Mouse (Mus musculus): ENCODE measurements at regions not wholly inside any gene's neighbourhood (a gene's known extent, or its start where the extent isn't known, plus 50 kb on each side); places are given as distances from the start of the nearest gene placed in this dataset.

DNA sequence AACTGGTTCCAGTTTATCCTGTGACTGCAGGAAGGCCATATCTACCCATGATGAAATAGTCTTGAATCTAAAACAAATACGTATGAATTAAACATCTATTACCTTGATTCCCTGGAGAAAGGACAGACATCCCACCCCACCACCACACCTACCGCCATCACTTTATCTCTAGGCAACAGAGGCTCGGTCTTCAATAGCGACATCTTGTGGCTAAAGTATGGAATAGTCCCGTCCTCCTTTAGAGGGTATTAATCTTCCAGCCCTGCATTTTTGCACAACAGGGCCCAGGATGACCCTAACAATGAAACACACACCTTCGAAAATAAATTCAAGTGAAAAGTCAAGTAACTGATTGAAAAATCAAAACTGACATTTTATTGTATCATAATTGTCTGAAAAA is 279.7 kb downstream of the Lmo4 start:
- DNase-seq, result no peak

DNA sequence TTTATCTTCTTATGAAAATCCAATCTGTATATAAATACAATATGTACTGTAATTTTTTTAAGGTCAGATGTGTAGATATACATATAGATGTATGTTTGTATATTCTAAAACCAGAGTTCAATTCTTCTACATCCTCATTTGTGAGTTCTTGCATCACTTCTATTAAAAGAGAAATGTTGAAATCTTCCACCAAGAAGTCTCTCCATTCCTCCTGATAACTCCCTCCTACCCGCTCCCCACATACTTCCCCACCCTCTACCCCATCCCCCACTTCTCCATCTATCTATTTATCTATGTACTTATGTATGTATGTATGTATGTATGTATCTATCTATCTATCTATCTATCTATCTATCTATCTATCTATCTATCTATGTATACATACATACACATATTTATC is 285.3 kb downstream of the Lmo4 start:
- DNase-seq, result no peak

DNA sequence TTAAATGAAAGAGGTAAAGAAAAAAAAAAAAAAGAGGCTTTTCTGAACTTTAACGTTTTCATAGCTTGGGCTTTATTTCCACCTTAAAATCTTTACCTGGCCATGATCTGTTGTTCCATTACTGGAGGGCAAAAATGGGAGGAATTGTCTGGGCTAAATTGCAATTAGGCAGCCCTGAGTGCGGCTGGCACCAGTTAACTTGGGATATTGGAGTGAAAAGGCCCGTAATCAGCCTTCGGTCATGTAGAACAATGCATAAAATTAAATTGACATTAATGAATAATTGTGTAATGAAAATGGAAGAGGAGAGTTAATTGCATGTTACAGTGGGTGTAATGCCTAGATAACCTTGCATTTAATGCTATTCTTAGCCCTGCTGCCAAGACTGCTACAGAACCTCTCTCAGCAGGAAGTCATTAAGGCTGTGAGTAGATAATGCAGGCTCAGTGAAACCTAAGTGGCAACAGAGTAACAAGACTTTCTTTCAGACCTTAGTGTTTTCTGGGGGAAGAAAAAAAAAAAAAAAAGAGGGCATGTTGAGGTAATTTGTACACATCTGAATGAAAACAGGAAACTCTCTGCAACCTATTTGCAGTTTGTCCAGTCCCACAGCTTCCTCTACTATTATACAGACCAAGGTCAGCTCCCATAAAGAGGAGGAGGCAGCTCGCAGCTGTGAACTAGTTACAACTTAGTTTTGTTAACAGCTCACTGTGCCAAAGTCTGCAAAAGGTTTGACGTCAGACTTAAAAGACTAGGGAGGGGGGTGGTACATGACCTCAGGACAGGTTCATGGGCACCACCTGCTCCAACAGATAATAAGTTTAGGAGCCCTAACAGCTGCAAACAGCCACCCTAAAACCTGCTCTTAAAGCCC is 290.4 kb downstream of the Lmo4 start:
- DNase-seq, result no peak

DNA sequence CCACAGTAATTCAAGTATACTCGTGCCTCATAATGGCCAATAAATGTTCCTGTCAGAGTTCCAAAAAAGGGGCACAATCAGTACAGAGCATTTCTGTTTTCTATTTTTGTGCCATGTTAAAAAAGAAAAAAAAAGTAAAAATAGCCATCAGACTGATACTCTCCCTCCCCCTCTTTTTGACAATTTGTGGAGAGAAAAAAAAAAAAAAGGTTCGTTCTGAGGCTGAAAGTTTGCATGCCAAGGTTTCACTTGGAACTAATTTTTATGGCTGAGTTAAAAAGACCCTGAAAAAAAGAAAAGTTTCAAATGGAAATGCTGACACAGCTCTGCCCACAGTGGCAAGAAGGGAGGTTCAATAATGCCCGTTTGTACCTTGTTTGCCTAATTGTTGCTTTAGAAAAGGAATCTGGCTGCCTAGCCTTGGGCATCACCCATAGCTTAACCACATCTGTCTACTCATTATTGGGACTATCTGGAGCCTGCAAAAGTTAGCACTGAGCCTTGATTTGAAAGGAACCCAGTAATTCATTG is 291.9 kb downstream of the Lmo4 start:
- DNase-seq, result no peak

DNA sequence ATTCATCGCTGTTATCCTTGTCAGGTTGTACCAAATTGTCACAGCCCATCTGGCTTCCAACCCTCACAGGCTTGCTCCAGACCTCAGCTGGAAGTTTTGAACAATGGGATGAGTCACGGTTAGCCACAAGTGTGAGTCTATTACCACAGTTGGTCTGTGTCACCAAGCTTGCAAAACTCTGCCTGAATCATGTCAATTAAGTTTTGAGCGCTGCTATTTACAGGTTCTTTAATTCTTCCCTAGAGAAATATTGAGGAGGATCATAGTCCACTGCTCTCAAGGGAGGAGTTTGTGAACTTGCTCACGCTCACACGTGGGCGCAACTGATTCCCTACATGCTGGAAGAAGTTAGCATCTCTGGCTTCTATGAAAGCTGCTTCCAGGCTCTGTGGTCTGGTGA is 292.6 kb downstream of the Lmo4 start:
- DNase-seq, result no peak

DNA sequence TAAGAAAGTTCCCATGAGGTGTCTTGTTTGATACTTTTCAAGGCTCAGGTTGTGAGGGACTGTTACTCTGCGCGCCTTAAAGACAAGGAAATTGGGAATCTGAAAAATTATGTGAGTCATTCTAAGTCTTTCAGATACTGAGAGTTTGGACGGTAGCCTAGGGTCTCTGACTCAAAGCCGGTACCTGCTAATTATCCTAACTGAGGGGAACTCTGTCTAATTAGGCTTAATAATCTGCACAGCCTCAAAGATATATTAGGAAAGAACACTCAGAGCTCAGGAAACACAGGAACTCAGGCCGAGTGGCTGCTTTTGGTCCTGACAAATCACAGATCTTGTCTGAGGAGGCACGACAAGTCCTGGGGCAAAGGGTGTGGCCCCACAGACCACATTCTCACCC is 295.7 kb downstream of the Lmo4 start:
- no peak for DNase-seq

DNA sequence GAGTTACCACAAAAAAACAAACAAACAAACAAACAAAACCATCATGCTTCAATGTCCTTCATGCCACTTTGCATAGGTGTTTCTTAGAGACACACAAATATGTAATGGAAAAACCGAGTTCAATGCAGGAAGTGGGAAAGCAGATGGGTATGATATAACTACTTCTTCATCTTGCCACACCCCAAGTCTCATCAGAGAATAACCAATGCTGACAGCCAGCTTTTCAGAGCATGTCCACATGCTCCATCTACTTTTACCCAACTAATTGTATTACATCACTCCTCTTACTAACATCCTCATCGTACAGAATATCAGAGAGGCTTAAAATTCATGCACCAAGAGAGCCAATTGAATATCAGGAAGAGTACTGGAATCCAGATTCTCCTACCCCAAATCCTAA is 301.6 kb downstream of the Lmo4 start:
- no peak for DNase-seq

DNA sequence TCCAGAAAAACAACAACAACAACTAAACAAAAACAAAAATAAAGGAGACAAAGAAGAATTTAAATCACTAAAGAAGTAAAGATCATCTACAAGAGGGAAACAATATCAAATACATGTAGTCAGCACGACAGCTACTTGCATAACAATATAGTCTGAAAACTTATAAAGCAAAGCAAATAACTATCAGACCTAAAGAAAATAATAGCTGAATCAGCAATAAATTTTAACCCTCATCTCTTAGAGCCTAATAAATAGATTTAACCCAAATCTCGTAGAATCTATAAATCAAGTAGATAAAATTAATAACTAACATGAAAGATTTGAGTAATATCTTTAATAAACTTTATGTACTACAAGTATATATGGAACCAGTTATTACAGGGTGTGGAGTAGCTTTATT is 324.2 kb downstream of the Lmo4 start:
- DNase-seq, result no peak

DNA sequence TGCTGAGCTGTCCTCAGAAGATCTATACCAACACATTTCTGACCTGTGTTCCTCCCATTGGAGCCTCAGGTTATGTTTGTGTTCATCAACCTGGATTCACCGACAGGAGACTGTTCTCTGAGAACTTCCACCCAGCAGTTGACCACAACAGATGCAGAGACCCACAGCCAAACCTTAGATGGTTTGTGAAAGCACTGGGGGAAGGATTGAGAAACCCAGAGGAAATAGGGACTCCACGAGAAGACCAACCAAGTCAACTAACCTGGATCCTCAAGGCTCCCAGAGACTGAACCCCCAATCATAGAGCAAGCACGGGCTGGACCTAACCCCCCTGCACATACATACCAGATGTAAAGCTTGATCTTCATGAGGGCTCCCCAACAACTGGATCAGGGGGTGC is 331.1 kb downstream of the Lmo4 start:
- DNase-seq, result no peak

DNA sequence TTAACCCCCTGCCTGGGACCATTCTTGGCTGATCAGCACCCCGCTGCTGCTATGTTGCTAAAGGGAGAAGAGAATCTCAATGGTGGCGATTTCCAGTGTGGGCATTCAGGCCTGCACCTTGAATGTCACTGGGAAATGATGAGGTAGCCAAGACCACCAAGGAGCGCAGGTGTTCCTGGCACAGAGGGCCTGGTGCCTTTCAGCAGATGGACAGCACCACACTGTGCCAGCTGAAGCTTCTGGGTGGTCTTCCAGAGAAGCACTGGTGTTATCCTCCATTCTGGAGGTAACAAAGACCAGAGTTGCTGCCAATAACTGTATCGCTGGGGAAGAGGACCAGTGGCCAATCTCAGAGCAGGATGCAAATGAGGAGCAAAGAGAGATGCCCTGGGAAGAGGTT is 338.5 kb downstream of the Lmo4 start:
- DNase-seq, result no peak

DNA sequence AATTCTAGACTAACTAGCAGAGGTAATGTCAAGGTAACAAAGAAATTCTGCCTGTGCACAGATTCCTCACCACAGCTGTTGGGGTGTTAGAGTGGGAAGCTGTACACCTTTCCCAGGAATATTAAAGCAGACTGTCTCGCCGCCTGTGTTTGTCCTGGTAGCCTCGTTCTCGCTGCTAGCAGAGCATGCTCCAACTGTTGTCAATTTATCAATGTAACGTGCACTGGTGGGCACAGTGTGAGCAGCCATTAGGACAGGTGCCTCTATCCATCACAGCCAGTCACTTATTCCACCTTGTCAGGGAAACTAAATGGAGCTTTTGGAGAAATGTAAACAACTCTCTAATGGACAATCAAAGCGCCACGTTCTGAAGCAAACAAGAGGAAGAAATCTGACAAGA is 339.4 kb downstream of the Lmo4 start:
- no peak for DNase-seq

DNA sequence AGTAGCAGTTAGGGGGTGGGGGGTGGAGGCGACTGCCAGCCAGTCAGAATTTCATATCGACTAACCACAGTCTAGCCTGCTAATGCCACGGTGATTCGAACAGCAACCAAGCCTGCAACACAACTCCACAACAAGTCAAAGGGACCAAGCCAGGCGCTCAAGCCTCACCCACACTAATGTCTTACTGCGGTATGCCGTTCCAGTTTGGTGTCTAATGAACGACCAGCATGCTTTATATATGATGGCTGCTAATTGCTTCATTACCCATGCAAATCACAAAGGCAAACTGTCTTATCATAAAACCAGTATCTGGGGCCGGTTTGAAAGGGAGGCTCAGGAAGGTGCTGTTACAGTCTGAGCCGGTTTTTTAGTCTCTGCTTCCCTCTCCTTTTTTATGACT is 340.5 kb downstream of the Lmo4 start:
- no peak for DNase-seq

DNA sequence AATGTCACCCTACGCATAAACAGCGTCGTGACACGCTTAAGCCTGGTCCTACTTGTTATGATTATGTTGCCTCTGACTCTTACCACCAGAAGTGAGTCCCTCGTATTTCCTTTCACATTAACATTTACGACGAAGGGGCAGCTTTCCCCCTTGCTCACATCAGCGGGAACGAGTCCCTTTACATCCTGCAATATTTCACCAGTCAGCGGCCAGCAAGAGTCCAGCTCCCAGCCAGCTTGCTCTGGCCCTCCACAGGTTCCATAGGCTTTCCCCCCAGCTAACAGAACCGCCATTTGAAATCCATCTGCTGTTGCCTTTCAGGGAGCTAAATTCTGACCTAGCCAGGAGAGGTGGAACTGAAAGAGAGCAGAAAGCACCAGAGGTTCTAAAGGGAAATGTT is 342.5 kb downstream of the Lmo4 start:
- DNase-seq, result no peak

DNA sequence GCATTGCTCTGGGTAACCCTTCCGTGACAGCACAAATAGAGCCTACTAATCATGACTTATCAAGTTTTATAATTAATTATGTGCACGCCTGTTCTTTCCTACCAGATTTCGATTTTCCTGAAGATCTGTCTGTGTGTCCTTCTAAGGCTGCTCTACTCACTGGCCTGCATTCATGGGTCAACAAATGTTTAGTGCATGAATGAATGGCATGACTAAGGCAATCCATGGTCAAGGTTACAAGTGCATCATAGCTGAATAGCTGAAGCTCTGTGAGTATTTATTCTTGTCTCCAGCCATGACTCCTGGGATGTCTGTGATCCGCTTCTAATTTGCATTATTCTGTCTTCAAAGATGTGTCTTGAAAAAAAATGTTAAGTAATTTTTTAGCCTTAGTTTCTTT is 343.2 kb downstream of the Lmo4 start:
- DNase-seq, result no peak

DNA sequence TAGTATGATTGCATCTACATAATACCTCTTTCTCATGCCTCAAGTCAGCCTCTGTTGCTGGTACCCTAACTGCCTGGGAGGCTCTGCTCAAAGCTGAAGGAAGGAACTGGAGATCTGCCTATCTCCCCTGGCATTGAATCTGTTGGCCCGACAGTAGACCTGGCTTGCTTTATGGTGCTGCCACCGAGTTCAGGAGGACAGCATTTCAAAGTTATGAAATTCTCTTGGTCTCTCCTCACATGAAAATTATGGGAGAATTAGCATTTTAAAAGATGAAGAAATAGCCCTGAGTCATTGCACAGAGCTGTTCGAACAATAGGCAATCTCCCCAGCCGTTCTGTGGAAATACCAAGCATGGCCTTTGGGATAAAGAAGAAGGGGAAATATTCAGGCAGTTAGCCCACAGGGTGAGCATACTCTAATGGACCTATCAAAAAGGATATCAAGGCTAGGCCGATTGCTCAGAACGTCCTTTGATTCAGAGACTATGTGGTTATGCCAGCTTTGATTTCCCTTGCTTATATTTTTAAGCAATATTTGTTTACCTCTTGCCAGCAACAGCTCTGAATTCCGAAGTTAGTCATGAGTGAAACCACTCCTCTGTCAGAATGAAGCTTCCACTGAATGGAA is 369.3 kb downstream of the Lmo4 start:
- DNase-seq, result no peak

DNA sequence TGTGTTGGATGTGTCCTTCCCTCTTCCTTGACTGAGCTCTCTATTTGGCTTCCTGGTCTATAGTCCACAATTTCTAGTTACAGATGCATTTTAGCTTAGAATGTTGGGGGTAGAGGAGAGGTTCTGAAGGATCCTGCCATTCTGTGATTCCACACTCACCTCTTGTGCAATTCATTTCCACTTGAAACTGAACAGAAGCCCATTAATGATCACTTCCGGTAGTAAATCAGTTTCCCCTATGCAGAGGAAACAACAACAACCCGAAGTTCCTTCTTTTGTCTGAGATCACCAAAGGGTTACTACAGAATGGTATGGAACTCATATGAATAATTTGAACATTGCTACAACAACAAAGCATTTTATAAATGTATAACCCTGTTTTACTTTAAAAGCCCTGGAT is 370.3 kb downstream of the Lmo4 start:
- DNase-seq, result no peak

DNA sequence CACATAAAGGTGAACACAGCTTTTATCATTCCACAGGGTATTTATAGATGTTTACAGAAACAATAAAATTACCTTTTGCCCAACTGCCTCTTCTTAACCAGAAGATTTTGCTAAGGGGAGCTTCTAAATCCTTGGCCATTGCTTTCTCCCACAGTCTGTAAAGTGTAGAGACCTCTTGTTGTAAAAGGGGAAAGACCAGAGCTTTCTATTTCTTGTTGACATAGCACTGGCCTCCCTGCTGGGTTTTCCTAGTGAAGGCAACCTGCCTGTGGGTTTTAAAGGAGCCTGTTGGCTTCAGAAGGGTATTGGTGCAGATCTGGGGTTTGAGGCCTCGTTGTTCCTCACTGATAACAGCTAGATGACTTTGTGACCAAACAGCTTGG is 381.6 kb downstream of the Lmo4 start:
- no peak for DNase-seq

DNA sequence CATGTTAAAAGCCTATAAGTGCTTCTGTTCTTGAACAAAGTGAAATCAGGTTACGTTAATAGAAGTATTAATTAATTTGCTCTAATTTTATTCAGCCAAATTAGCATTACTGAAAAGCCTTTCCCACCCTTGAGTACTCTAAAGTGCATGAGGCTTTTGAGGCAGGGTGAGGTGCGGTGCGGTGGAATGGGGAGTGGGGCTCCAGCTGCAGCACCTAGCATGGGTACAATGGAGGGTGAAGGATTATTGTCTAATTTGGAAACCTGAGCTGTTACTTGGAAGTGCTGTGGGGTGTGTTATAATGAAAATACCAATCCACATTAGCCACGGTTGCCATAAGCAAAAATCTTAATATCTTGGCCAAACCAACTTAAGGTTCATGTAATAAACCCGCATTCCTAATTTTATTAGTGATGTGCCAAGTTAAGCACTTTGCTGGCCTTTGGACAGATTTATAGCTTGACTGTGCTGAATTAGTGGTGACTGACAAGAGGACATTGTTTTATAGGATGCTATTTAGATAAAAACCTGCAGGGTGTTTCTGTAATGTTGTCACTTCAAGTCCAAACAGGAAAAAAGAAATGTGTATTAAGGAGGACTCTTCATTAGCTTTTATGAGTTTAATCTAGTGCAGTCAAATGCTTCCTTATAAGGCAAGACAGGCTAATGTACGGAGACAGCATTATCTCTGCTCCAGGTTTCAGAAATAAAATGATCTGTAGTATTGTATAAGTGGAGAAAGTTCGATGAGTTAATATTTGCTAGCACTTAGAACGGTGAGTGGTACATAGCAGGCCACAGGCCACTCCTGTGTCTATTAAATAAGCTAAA is 382.2 kb downstream of the Lmo4 start:
- DNase-seq, result no peak

DNA sequence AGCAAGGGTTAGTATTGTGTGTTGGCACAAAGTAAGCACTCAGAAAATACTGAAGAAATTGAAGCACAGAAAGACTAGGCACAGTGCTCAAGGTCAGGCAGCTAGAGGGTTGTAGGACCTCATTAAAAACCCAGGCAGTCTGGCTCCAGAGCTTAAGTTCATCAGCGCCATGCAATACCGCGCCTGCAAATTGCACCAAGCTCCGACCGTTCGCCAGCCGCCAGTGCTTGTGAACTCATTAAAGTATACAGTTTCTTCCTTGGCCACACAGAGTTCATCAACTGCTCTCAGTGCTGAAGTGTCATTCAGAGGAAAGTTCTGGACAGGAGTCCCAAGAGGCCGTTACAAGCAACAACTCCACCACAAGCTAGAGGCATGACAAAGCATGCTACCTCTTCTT is 397.5 kb downstream of the Lmo4 start:
- DNase-seq, result peak; percentile 1

DNA sequence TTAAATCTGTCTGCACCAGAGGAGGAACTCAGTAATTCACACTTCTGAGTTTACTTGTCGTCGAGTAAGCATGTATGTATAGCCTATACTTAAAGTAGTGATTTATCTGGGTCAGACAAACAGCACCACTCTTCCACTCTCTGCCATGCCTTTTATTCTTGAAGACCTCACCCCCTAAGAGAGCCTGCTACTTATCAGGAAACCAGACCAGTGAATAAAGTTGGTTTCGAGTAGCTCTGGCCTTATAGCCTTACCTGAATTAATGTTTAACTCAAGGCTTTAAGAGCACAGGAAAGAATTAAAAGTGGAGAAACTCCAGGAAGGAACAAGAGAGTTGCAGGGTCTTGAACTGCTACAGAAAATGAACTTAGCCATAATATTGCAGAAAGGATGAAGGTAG is 398.1 kb downstream of the Lmo4 start:
- no peak for DNase-seq

DNA sequence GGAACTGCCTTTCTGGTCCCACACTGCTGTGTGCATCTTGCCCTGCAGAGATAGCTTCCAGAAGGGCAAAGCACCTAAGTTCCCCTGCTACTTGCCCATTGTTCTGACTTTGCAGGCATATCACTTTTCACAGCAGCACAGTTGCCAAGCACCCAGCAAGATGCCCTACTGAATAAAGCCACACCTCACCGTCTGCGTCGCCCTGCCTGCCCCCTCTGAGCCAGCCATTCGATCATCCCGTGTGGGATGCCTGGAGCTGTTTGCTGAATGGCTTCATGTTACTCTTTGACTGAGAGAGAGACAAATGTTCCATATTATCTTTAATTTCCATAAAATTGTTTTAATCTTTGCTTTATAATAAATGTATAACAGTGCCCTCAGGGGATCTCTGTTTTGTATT is 407.2 kb downstream of the Lmo4 start:
- DNase-seq, result no peak

DNA sequence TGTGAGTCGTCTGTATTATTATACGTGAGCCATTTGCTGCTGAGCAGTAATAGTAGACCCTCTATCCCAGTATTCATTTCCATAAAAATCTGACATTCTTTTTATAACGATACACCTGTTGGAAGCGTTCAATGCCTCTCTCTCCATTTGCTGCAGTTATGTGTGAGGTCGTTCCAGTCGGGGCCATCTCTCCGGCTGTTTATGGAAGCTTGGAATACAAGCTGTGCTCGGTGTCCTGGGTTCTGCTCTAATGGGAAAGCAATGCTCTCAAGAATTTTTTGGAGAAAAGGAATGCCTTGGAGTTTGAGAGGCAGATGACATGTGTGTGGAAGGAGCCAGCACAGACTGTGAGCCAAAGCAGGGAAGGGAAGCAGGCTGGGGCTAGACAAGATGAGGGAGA is 414.1 kb downstream of the Lmo4 start:
- DNase-seq, result no peak

DNA sequence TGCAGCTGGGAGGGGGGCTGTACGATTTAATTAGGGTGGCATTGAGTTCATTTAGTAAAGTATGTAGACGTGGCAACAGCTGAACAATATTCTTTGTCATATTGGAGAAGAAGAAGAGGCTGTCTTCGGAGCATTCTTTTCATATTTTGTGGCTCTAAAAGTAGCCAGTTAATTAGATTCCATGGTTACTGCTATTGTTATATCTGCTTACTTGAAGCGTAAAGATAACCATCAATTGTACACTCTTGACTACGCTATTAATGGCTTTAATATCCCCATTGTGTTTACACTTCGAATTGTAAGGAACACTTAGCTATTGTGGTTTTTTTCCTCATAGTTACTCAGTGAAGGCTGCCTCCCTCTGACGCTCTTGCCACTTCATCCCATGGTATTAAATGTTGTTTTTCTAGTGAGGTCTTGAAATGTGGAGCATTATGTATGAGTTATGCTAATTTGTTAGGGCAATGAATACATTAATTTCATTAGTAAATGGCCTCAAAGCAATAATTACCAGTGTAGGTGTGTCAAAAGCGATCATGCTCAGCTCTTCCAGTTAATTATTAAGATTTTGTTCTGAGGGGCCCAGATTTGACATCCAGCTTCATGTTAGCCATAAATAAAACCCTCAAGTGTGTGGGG is 415.0 kb downstream of the Lmo4 start:
- no peak for DNase-seq
